Mouse (Mus musculus): Measurements from ENCODE around the gene Tmod1.

GRCm38 (mm10) chr4:46028781-46029180, 10.0 kb upstream of the Tmod1 start:
- TF ChIP-seq HCFC1 (IDR thresholded peaks at IDR 0.05; ENCODE audit: borderline replicate concordance, insufficient read depth, low read length): no peak
- TF ChIP-seq MAFK (IDR thresholded peaks at IDR 0.05; ENCODE audit: insufficient read depth, low read depth, low read length): no peak
- TF ChIP-seq ZNF384 (IDR thresholded peaks at IDR 0.05; ENCODE audit: low read depth, low read length): no peak

Data from ES-E14 (cell line).